Mouse (Mus musculus) limb, embryonic 15.5 days (tissue): ENCODE results near the gene Rnf43. TPM values are rescaled to one million over a fixed set of nuclear protein-coding genes. Genes with fewer than 3 reads are reported as not detected.

Source experiments
- ATAC-seq: fragments of 200-750 bp; cut with Nextera tagmentation; 2 replicates; pipeline ENCODE4 v1.8.0; 2017; ENCODE audit warnings: low read depth, moderate TSS enrichment; ENCODE audit not compliant: insufficient number of reproducible peaks, low FRiP score, low TSS enrichment
- H3K27ac ChIP-seq: fragments of 300-500 bp; sonication (generic); 2 replicates; pipeline ENCODE4 v1.5.1; 2015; ENCODE audit warnings: moderate library complexity, mild to moderate bottlenecking, inconsistent platforms
- H3K27me3 ChIP-seq: fragments of 300-500 bp; sonication (generic); 2 replicates; pipeline ENCODE4 v1.6.1; 2015; ENCODE audit warnings: inconsistent platforms
- H3K36me3 ChIP-seq: fragments of 300-500 bp; sonication (generic); 2 replicates; pipeline ENCODE4 v1.6.1; 2015; ENCODE audit warnings: inconsistent platforms
- H3K4me1 ChIP-seq: fragments of 300-500 bp; sonication (generic); 2 replicates; pipeline ENCODE4 v1.6.1; 2015; ENCODE audit warnings: inconsistent platforms
- H3K4me2 ChIP-seq: fragments of 300-500 bp; sonication (generic); 2 replicates; pipeline ENCODE4 v1.6.1; 2015; ENCODE audit warnings: mild to moderate bottlenecking, inconsistent platforms
- H3K4me3 ChIP-seq: fragments of 300-500 bp; sonication (generic); 2 replicates; pipeline ENCODE4 v1.5.1; 2015; ENCODE audit warnings: mild to moderate bottlenecking, inconsistent platforms
- H3K9ac ChIP-seq: fragments of 300-500 bp; sonication (generic); 2 replicates; pipeline ENCODE4 v1.6.1; 2015; ENCODE audit warnings: inconsistent platforms
- H3K9me3 ChIP-seq: fragments of 300-500 bp; sonication (generic); 2 replicates; pipeline ENCODE4 v1.6.1; 2016; ENCODE audit warnings: inconsistent platforms
- WGBS: fragments of 180-500 bp; shearing (Covaris S2); methylation state at CpG from one replicate; pipeline ENCODE4 v1.1.7; 2015; 5-methylcytosine and 5-hydroxymethylcytosine counted together
- polyA plus RNA-seq: library from polyadenylated mRNA; unstranded; fragments of >200 nt; fragmentation: Nextera tagmentation; extraction: Ambion mirVana; gene quantifications from 2 replicates; pipeline ENCODE4 v1.2.1, GENCODE M21; 2015

Gene Rnf43
- polyA plus RNA-seq, 1 experiment from 2014 or later = 9.3 TPM

DNA sequence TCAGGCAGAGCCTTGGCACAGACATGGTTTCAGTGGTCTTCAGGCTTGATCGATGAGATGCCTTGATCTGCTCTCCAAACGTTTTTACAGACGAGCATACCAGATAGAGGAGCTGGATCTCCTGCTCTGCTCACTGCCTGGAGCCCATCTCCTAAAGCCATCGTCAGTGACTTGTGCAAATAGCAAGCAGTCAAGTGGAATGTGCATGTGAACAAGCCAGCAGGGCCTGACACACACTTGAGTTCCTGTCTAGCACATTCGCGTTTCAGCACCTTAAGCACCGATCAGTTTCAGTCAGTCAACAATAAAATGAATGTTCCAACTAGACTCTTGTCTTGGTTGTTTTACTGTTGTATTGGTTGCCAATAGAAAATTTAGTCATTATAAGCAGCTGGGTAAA, 3.3 kb upstream of the Rnf43 start:
- Histone ChIP-seq H3K27me3 (peaks cover 9% of the 10 kb centered on the region; the same call in 1 of the 2 replicates), H3K9ac (no peak overlapping the region), H3K27ac (no peak overlapping the region), H3K4me2 (no peak overlapping the region), H3K4me3 (no peak overlapping the region), H3K9me3 (no peaks in the 10 kb centered on the region), H3K4me1 (peaks cover 5% of the 10 kb centered on the region), H3K36me3 (no peaks in the 10 kb centered on the region)
- 66% methylated on average over 7 of the region's 7 CpGs for WGBS
- ATAC-seq = no peak

DNA sequence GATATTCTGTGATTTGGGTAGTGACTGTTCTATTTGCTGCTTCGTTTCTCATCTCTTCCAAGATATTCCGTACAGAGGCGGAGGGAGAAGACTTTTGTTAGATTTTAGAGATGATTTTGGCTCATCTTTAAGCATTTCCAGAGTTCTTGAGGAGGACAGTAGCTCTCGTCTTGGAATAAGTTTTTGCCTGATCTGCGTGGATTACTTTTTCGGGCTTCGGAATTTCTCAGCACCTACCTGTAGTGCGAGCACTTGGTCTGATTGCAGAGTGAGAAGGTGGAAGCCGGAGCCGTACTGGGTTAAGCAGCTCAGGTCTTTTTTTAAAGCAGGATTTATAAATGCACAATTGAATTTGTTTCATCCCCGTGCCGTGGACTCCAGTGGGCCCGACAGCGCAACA, 300 bp downstream of the Rnf43 start:
- Histone ChIP-seq H3K4me1 (peaks cover 5% of the 10 kb centered on the region), H3K9me3 (no peaks in the 10 kb centered on the region), H3K36me3 (no peaks in the 10 kb centered on the region), H3K4me2 (peak overlapping the region; percentile 72), H3K4me3 (peak overlapping the region; percentile 44), H3K9ac (peak overlapping the region; percentile 15; the same call in 1 of the 2 replicates), H3K27me3 (peaks cover 12% of the 10 kb centered on the region; the same call in 1 of the 2 replicates), H3K27ac (peak overlapping the region; percentile 54)
- ATAC-seq = no peak
- WGBS = 9% methylated on average over 14 of the region's 14 CpGs

DNA sequence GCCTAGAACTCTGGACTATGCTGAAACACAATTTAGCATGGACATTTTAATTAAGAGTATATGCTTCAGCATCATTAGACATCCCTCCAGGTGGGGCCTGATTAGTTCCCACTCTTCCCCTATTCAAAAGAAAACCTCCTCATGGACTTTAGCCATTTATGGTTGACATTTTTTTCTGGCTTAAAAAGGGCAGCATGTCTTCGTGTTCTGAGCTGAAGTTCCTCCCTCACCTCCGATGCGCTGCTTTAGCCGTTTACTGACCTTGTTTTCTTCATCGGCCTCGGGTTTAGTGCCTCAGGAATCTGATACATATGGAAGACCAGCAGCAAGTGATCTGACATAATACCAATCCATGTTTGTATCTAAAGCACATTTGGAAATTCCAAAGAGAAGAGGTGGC, 1.4 kb downstream of the Rnf43 start:
- 60% methylated on average over 6 of the region's 6 CpGs for WGBS
- Histone ChIP-seq H3K27ac (no peak overlapping the region), H3K4me1 (peaks cover 5% of the 10 kb centered on the region), H3K36me3 (no peaks in the 10 kb centered on the region), H3K9ac (no peak overlapping the region), H3K4me2 (no peak overlapping the region), H3K9me3 (no peaks in the 10 kb centered on the region), H3K27me3 (peaks cover 12% of the 10 kb centered on the region; the same call in 1 of the 2 replicates), H3K4me3 (peak overlapping the region; percentile 44)
- ATAC-seq = no peak

DNA sequence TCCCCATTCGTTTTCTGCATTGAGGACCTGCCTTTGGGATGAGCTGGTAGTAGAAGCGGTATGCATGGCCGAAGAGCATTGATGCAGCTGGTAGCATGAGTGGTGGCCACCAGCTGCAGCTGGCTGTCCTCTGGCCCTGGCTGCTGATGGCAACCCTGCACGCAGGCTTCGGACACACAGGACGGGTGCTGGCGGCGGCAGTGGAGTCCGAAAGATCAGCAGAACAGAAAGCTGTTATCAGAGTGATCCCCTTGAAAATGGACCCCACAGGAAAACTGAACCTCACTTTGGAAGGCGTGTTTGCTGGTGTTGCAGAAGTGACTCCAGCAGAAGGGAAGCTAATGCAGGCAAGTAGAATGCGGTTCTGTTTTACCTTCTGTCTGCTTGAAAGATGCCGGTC, 2.0 kb downstream of the Rnf43 start:
- Histone ChIP-seq H3K27ac (no peak overlapping the region), H3K27me3 (peaks cover 12% of the 10 kb centered on the region; the same call in 1 of the 2 replicates), H3K4me3 (peak overlapping the region; percentile 44), H3K4me1 (peaks cover 5% of the 10 kb centered on the region), H3K36me3 (no peaks in the 10 kb centered on the region), H3K9ac (no peak overlapping the region), H3K4me2 (no peak overlapping the region), H3K9me3 (no peaks in the 10 kb centered on the region)
- 55% methylated on average over 12 of the region's 12 CpGs for WGBS
- ATAC-seq = no peak

DNA sequence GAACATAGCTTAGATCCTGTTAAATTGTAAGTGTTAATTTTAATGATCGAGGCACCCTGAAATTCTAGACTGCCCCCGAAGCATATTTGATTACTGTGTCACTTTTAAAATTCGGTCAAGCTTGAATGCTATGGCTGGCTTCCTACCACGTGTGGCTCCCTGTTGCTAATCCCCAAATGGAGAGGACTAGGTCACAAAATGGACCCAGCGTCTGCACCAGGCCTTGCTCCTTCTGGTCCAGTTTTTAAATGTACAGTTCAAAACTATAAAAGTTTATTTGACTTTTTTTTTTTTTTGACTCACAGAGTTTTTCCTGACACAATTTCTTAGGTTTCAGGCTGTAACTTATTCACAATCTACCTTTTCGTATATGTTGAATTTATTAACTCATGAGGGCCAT, 2.7 kb downstream of the Rnf43 start:
- Histone ChIP-seq H3K36me3 (no peaks in the 10 kb centered on the region), H3K9me3 (no peaks in the 10 kb centered on the region), H3K4me1 (peaks cover 5% of the 10 kb centered on the region), H3K4me3 (0 out of 2 replicates have a peak overlapping the region, but pooled peaks have one; percentile 13), H3K4me2 (no peak overlapping the region), H3K27ac (no peak overlapping the region), H3K27me3 (peaks cover 12% of the 10 kb centered on the region; the same call in 1 of the 2 replicates), H3K9ac (no peak overlapping the region)
- ATAC-seq = no peak
- WGBS = 49% methylated on average over 6 of the region's 6 CpGs

DNA sequence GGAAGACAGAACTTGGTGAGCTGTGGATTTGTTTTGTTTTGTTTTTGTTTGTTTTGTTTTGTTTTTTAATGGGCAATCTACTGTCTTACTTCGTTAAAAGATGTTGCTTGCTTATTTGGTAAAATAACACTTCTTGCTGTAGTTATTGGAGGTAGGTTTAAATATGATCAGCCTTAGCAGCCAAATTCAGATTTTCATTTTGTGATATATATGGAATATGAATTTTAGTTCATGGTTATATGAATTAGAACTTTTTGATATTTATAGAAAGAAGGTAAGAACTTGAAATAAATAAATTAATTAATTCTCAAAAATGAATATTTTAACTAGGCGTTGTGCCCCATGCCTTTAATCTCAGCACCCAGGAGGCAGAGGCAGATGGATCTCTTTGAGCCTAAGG, 3.1 kb downstream of the Rnf43 start:
- WGBS = 64% methylated on average over 2 of the region's 2 CpGs
- Histone ChIP-seq H3K9me3 (no peaks in the 10 kb centered on the region), H3K27me3 (peaks cover 12% of the 10 kb centered on the region; the same call in 1 of the 2 replicates), H3K4me1 (peaks cover 5% of the 10 kb centered on the region), H3K27ac (no peak overlapping the region), H3K4me2 (no peak overlapping the region), H3K4me3 (peak overlapping the region; percentile 23), H3K36me3 (no peaks in the 10 kb centered on the region), H3K9ac (no peak overlapping the region)
- ATAC-seq = no peak

DNA sequence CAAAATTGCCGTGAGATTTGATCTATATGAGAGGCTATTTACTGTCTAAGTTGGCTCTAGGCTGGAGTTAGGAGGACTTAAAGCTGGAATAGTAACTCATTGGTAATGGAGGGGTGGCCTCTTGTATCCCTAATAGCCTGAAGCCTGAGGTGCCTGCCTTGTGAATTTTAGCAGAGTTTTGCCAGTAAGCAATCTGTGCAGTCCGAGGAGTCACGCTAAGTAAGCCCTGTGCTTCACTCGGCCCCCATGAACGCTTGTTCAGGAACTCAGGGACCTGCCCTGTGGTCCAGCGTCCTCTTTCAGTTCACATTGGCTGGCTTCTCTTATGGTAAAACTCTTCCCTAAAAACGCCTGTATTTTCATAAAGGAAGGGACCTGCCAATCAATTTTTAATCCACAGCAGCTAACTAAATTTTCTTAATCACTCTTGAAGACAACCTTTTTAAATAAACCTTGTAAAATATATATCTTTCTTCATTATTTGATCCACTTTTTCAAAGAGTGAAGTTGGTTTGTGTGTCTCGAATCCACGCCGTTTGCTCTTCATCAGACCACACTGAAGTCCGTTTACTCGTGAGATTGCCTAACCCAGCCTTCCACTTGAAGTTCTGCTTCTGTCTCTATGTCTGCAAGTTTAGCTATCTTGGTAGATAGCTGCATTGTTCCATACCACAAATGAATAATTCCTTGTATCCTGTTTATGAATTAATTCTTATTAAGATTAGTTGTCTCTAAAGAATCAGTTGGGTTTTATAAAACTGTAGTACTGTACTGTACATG, 3.9 kb downstream of the Rnf43 start:
- Histone ChIP-seq H3K4me2 (no peak overlapping the region), H3K9ac (no peak overlapping the region)
- 60% methylated on average over 12 of the region's 12 CpGs for WGBS

DNA sequence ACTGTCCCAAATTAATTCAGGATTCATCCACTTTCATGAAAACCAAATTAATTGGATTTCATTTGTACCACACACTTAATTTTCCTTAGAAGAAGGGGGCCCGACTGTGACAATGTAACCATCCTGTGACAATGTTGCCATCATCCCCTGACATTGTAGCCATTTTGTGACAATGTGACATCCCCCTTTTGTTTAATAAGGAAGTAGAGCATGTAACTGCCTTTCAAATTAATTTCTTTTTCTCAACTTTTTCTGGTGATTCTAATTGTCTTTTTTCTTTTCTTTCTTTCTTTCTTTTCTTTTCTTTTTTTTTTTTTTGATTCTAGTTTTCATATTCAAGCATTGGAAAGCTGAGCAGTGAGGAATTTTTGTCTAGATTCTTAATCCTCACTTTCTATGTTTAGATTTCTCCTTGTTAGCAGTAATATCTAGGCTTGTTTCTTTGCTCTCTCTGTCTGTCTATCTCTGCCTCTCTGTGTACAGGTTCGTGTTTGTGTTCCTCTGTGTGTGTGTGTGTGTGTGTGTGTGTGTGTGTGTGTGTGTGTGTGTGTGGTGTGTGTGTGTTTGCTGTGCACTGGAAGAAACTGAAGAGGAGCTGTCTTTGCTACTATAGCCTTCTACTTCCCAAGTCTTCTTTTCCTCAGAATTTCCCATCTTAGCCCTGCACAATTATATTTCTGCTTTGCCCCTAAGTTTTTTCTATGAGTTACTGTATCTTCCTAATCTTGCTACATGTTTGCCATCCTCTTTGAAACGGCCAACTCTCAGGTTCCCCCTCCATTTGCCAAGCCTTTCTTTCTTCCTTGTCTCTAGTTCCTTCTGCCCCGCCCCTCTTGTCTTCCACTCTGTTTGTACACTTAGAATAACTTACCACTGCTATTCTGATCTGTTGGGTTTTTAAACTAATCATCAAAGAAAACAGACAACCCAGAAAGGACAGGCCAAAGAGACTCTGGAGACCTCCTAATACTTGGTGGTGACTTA, 4.9 kb downstream of the Rnf43 start:
- H3K9ac ChIP-seq = no peak overlapping the region
- ATAC-seq = no peak
- H3K4me3 ChIP-seq = no peak overlapping the region
- no peaks in the 10 kb centered on the region for H3K9me3 ChIP-seq
- peaks cover 5% of the 10 kb centered on the region for H3K4me1 ChIP-seq
- no peaks in the 10 kb centered on the region for H3K36me3 ChIP-seq
- WGBS = 63% methylated on average over 4 of the region's 4 CpGs
- peaks cover 12% of the 10 kb centered on the region; the same call in 1 of the 2 replicates for H3K27me3 ChIP-seq
- no peak overlapping the region for H3K27ac ChIP-seq
- no peak overlapping the region for H3K4me2 ChIP-seq

More for the DNA sequence above, 3.9 kb downstream of the Rnf43 start:
- peak overlapping the region; percentile 23 for H3K4me3 ChIP-seq
- no peaks in the 10 kb centered on the region for H3K36me3 ChIP-seq
- H3K27me3 ChIP-seq = peaks cover 12% of the 10 kb centered on the region; the same call in 1 of the 2 replicates
- no peak for ATAC-seq
- H3K27ac ChIP-seq = no peak overlapping the region
- H3K4me1 ChIP-seq = peaks cover 5% of the 10 kb centered on the region
- H3K9me3 ChIP-seq = no peaks in the 10 kb centered on the region

DNA sequence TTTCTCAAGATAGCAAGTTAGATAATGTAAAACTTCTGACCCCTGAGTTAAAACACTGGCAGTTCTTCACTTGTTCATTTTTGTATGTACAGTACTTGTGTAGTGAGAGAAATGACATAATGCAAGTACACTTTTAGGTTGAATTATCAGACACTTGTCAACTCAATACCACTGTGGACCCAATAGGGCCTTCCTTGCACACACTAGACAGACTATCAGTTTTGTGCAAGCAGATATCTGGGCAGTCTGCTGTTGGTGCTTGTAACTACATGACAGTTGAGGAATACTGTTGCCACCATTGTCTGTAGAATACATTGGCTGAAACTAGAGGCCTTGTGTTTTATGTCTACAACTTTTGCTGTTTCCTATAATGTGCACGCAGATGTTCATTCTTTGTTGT, 10.8 kb downstream of the Rnf43 start:
- Histone ChIP-seq H3K4me3 (no peak overlapping the region), H3K27me3 (no peaks in the 10 kb centered on the region), H3K9me3 (no peaks in the 10 kb centered on the region), H3K4me2 (no peak overlapping the region), H3K36me3 (no peaks in the 10 kb centered on the region), H3K27ac (no peak overlapping the region), H3K4me1 (no peaks in the 10 kb centered on the region), H3K9ac (no peak overlapping the region)
- 97% methylated on average over 1 of the region's 1 CpGs for WGBS
- ATAC-seq = no peak

DNA sequence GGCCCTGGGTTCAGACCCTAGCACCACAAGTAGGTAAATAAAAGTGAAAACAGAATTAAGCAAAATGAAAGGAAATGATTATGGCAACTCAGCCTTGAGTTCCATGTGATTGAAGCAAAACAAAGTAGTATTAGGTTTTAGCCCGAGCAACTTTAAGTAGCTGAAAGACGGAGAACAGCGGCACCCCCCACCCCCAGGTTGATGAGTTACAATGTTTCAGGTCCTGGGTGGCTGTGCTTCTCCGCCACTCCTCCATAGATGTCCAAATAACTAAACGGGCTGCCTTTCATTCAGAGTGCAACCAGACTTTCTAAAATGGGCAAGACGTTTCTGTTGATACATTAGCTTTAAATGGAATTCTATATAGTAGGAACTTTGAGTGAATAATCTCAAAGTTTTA, 13.1 kb downstream of the Rnf43 start:
- Histone ChIP-seq H3K4me2 (no peak overlapping the region), H3K9me3 (no peaks in the 10 kb centered on the region), H3K36me3 (no peaks in the 10 kb centered on the region), H3K4me3 (no peak overlapping the region), H3K9ac (no peak overlapping the region), H3K4me1 (no peaks in the 10 kb centered on the region), H3K27ac (no peak overlapping the region), H3K27me3 (no peaks in the 10 kb centered on the region)
- no peak for ATAC-seq
- WGBS = 82% methylated on average over 6 of the region's 6 CpGs

DNA sequence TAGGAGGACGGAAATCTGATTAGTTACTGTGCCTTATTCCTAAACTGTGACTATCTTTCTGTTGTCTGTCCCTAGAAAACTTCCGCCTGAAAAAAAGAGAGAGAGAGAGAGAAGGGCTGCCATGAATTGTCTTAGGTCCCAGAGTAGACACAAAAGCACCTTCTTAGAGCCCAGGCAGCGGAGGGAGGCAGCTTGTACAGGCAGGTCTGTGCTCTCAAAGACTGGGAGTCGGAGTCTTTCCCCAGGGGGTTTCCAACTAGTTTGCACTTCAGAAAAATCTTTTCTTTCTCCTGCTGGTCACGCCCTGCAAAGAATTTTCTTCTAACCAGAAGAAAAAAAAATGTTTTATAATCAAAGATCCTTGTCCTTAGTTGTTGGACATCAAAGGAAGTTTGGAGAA, 15.2 kb downstream of the Rnf43 start:
- Histone ChIP-seq H3K9ac (no peak overlapping the region), H3K4me2 (no peak overlapping the region), H3K4me1 (no peaks in the 10 kb centered on the region), H3K4me3 (no peak overlapping the region), H3K36me3 (no peaks in the 10 kb centered on the region), H3K27ac (peak overlapping the region; percentile 51; the same call in 1 of the 2 replicates), H3K9me3 (no peaks in the 10 kb centered on the region), H3K27me3 (no peaks in the 10 kb centered on the region)
- 55% methylated on average over 5 of the region's 5 CpGs for WGBS
- ATAC-seq = no peak

DNA sequence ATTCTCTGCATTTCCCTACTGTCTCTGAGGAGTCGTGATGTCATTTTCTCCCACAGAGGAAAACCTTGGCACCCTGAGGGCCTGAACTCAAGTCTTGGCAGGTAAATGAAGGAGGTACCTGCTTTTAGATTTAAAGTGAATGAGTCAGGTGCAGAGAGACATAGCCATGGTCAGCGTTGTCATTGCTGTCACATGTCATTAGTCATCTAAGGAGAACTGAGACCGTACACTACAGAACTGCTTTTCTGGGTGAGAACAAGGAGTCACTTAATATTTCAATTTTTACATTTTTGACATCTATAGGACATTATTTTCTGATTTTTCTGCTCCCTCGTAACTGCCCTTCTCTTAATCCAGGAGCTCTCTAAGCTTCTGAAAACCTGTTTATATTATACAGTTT, 16.0 kb downstream of the Rnf43 start:
- Histone ChIP-seq H3K4me1 (no peaks in the 10 kb centered on the region), H3K4me3 (no peak overlapping the region), H3K36me3 (no peaks in the 10 kb centered on the region), H3K27me3 (no peaks in the 10 kb centered on the region), H3K9ac (no peak overlapping the region), H3K27ac (no peak overlapping the region), H3K4me2 (no peak overlapping the region), H3K9me3 (no peaks in the 10 kb centered on the region)
- 72% methylated on average over 4 of the region's 4 CpGs for WGBS
- no peak for ATAC-seq
